Mouse (Mus musculus) lung, adult 2 months (tissue): ENCODE measurements around the gene Adgrg3.

Source experiments
- CTCF ChIP-seq: fragments of 200-500 bp; IDR thresholded peaks from 2 replicates; pipeline ENCODE4 v1.5.1; 2011; ENCODE audit warnings: mild to moderate bottlenecking, low read length, control low read depth; ENCODE audit not compliant: insufficient read depth
- POLR2A ChIP-seq: fragments of 200-500 bp; IDR thresholded peaks from 2 replicates; pipeline ENCODE4 v1.6.1; 2011; ENCODE audit warnings: low read depth, mild to moderate bottlenecking, control low read depth, low read length, borderline replicate concordance; ENCODE audit errors: extremely low read depth

DNA sequence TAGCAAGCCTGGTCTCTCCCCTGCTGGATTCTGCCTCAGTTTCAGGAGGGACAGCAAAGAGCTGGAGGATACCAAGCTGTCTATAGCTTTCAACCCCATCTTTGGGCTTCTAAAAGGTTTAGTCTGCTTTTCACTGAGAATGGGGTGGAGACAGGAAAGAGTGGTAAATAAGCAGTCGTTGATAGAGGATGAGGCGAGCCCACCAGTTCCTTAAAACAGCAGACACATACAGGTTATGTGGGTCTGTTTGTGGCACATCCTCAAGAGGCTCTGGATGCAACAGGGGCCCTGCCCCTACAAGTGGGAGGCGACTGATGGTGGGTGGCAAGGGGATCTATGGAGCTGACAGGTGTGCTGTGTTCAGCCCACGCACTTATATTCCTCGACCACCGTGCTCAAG lies 41.2 kb downstream of the Adgrg3 start:
- TF ChIP-seq CTCF (no peak), POLR2A (no peak)
